Mouse (Mus musculus): ENCODE data around the gene Itga1. TPM values are rescaled to one million over a fixed set of nuclear protein-coding genes. Genes with fewer than 3 reads are reported as not detected.

The Itga1 gene
- polyA plus RNA-seq, 1 experiment from 2014 or later: 36.9 TPM

- no peak for ATAC-seq (ENCODE audit: low read depth)
- Histone ChIP-seq H3K9ac (ENCODE audit: low read length) (no peak overlapping the region), H3K4me3 (ENCODE audit: low read length) (no peak overlapping the region), H3K36me3 (ENCODE audit: control insufficient read depth, insufficient read depth, low read length) (no peaks in the 10 kb centered on the region), H3K27ac (ENCODE audit: low read length) (no peak overlapping the region), H3K4me1 (replicated peaks; ENCODE audit: control insufficient read depth, insufficient read depth, low read length) (no peaks in the 10 kb centered on the region), H3K27me3 (ENCODE audit: control insufficient read depth, insufficient read depth, low read depth, low read length) (no peaks in the 10 kb centered on the region), H3K4me2 (ENCODE audit: low read depth, low read length) (no peak overlapping the region), H3K9me3 (ENCODE audit: control insufficient read depth, low read length) (no peaks in the 10 kb centered on the region)
- 91% methylated on average over 4 of the region's 4 CpGs for WGBS
Observed at GRCm38 (mm10) chr13:115020727-115021126, 81.0 kb downstream of the Itga1 start.

GRCm38 (mm10) chr13:115017545-115017944 lies 84.2 kb downstream of the Itga1 start:
- Histone ChIP-seq H3K36me3 (ENCODE audit: control insufficient read depth, insufficient read depth, low read length) (no peaks in the 10 kb centered on the region), H3K4me2 (ENCODE audit: low read depth, low read length) (no peak overlapping the region), H3K4me3 (ENCODE audit: low read length) (no peak overlapping the region), H3K27me3 (ENCODE audit: control insufficient read depth, insufficient read depth, low read depth, low read length) (no peaks in the 10 kb centered on the region), H3K4me1 (replicated peaks; ENCODE audit: control insufficient read depth, insufficient read depth, low read length) (no peaks in the 10 kb centered on the region), H3K9me3 (ENCODE audit: control insufficient read depth, low read length) (no peaks in the 10 kb centered on the region), H3K9ac (ENCODE audit: low read length) (no peak overlapping the region), H3K27ac (ENCODE audit: low read length) (no peak overlapping the region)
- ATAC-seq (ENCODE audit: low read depth): no peak
- 85% methylated on average over 9 of the region's 9 CpGs for WGBS

GRCm38 (mm10) chr13:115011547-115011946 lies 90.2 kb downstream of the Itga1 start:
- ATAC-seq (ENCODE audit: low read depth): no peak
- Histone ChIP-seq H3K9me3 (ENCODE audit: control insufficient read depth, low read length) (no peaks in the 10 kb centered on the region), H3K27me3 (ENCODE audit: control insufficient read depth, insufficient read depth, low read depth, low read length) (no peaks in the 10 kb centered on the region), H3K36me3 (ENCODE audit: control insufficient read depth, insufficient read depth, low read length) (0 out of 2 replicates have a peak, but pooled peaks cover 3% of the 10 kb centered on the region), H3K4me3 (ENCODE audit: low read length) (no peak overlapping the region), H3K9ac (ENCODE audit: low read length) (no peak overlapping the region), H3K27ac (ENCODE audit: low read length) (no peak overlapping the region), H3K4me2 (ENCODE audit: low read depth, low read length) (no peak overlapping the region), H3K4me1 (replicated peaks; ENCODE audit: control insufficient read depth, insufficient read depth, low read length) (no peaks in the 10 kb centered on the region)
- 46% methylated on average over 6 of the region's 6 CpGs for WGBS

GRCm38 (mm10) chr13:115006213-115006835 lies 95.4 kb downstream of the Itga1 start:
- H3K27ac ChIP-seq (ENCODE audit: low read length): peak overlapping the region; percentile 32; the same call in 1 of the 2 replicates
- H3K4me1 ChIP-seq (replicated peaks; ENCODE audit: control insufficient read depth, insufficient read depth, low read length): no peaks in the 10 kb centered on the region; the same call in 1 of the 2 replicates
- ATAC-seq (ENCODE audit: low read depth): 0 out of 2 replicates have a peak, but pooled peaks have one; percentile 23
- 55% methylated on average over 9 of the region's 9 CpGs for WGBS
- no peak overlapping the region for H3K4me2 ChIP-seq (ENCODE audit: low read depth, low read length)
- H3K4me3 ChIP-seq (ENCODE audit: low read length): no peak overlapping the region
- H3K9ac ChIP-seq (ENCODE audit: low read length): no peak overlapping the region
- H3K27me3 ChIP-seq (ENCODE audit: control insufficient read depth, insufficient read depth, low read depth, low read length): no peaks in the 10 kb centered on the region
- H3K9me3 ChIP-seq (ENCODE audit: control insufficient read depth, low read length): no peaks in the 10 kb centered on the region
- 0 out of 2 replicates have a peak, but pooled peaks cover 3% of the 10 kb centered on the region for H3K36me3 ChIP-seq (ENCODE audit: control insufficient read depth, insufficient read depth, low read length)

GRCm38 (mm10) chr13:115005342-115005741 lies 96.4 kb downstream of the Itga1 start:
- ATAC-seq (ENCODE audit: low read depth): no peak
- H3K27ac ChIP-seq (ENCODE audit: low read length): no peak overlapping the region

GRCm38 (mm10) chr13:115003444-115004053 lies 98.2 kb downstream of the Itga1 start:
- 37% methylated on average over 7 of the region's 7 CpGs for WGBS
- H3K4me3 ChIP-seq (ENCODE audit: low read length): no peak overlapping the region
- peak; percentile 54 for ATAC-seq (ENCODE audit: low read depth)
- no peaks in the 10 kb centered on the region for H3K27me3 ChIP-seq (ENCODE audit: control insufficient read depth, insufficient read depth, low read depth, low read length)
- H3K36me3 ChIP-seq (ENCODE audit: control insufficient read depth, insufficient read depth, low read length): 0 out of 2 replicates have a peak, but pooled peaks cover 2% of the 10 kb centered on the region
- no peaks in the 10 kb centered on the region; the same call in 1 of the 2 replicates for H3K4me1 ChIP-seq (replicated peaks; ENCODE audit: control insufficient read depth, insufficient read depth, low read length)
- no peak overlapping the region for H3K9ac ChIP-seq (ENCODE audit: low read length)
- H3K4me2 ChIP-seq (ENCODE audit: low read depth, low read length): no peak overlapping the region
- H3K27ac ChIP-seq (ENCODE audit: low read length): no peak overlapping the region
- no peaks in the 10 kb centered on the region; the same call in 1 of the 2 replicates for H3K9me3 ChIP-seq (ENCODE audit: control insufficient read depth, low read length)

More at GRCm38 (mm10) chr13:115005342-115005741, 96.4 kb downstream of the Itga1 start:
- Histone ChIP-seq H3K4me3 (ENCODE audit: low read length) (no peak overlapping the region), H3K27me3 (ENCODE audit: control insufficient read depth, insufficient read depth, low read depth, low read length) (no peaks in the 10 kb centered on the region), H3K4me2 (ENCODE audit: low read depth, low read length) (no peak overlapping the region), H3K9ac (ENCODE audit: low read length) (no peak overlapping the region), H3K4me1 (replicated peaks; ENCODE audit: control insufficient read depth, insufficient read depth, low read length) (no peaks in the 10 kb centered on the region; the same call in 1 of the 2 replicates), H3K36me3 (ENCODE audit: control insufficient read depth, insufficient read depth, low read length) (0 out of 2 replicates have a peak, but pooled peaks cover 4% of the 10 kb centered on the region), H3K9me3 (ENCODE audit: control insufficient read depth, low read length) (no peaks in the 10 kb centered on the region)
- 44% methylated on average over 6 of the region's 6 CpGs for WGBS

GRCm38 (mm10) chr13:115002837-115003236 lies 98.9 kb downstream of the Itga1 start:
- 70% methylated on average over 3 of the region's 3 CpGs for WGBS
- no peak overlapping the region for H3K27ac ChIP-seq (ENCODE audit: low read length)
- no peaks in the 10 kb centered on the region; the same call in 1 of the 2 replicates for H3K9me3 ChIP-seq (ENCODE audit: control insufficient read depth, low read length)
- no peak overlapping the region for H3K9ac ChIP-seq (ENCODE audit: low read length)
- H3K27me3 ChIP-seq (ENCODE audit: control insufficient read depth, insufficient read depth, low read depth, low read length): no peaks in the 10 kb centered on the region
- H3K36me3 ChIP-seq (ENCODE audit: control insufficient read depth, insufficient read depth, low read length): 0 out of 2 replicates have a peak, but pooled peaks cover 2% of the 10 kb centered on the region
- ATAC-seq (ENCODE audit: low read depth): no peak
- no peaks in the 10 kb centered on the region; the same call in 1 of the 2 replicates for H3K4me1 ChIP-seq (replicated peaks; ENCODE audit: control insufficient read depth, insufficient read depth, low read length)
- H3K4me2 ChIP-seq (ENCODE audit: low read depth, low read length): no peak overlapping the region
- H3K4me3 ChIP-seq (ENCODE audit: low read length): no peak overlapping the region

- no peak overlapping the region for H3K4me3 ChIP-seq (ENCODE audit: low read length)
- no peaks in the 10 kb centered on the region for H3K27me3 ChIP-seq (ENCODE audit: control insufficient read depth, insufficient read depth, low read depth, low read length)
- WGBS: 83% methylated on average over 5 of the region's 5 CpGs
- H3K4me1 ChIP-seq (replicated peaks; ENCODE audit: control insufficient read depth, insufficient read depth, low read length): no peaks in the 10 kb centered on the region; the same call in 1 of the 2 replicates
- ATAC-seq (ENCODE audit: low read depth): no peak
- H3K27ac ChIP-seq (ENCODE audit: low read length): no peak overlapping the region
- no peak overlapping the region for H3K9ac ChIP-seq (ENCODE audit: low read length)
- no peaks in the 10 kb centered on the region; the same call in 1 of the 2 replicates for H3K9me3 ChIP-seq (ENCODE audit: control insufficient read depth, low read length)
- H3K36me3 ChIP-seq (ENCODE audit: control insufficient read depth, insufficient read depth, low read length): peaks cover 2% of the 10 kb centered on the region; the same call in 1 of the 2 replicates
- H3K4me2 ChIP-seq (ENCODE audit: low read depth, low read length): no peak overlapping the region
Observed at GRCm38 (mm10) chr13:115002155-115002554, 99.6 kb downstream of the Itga1 start.

GRCm38 (mm10) chr13:114999582-114999981 lies 102.2 kb downstream of the Itga1 start:
- Histone ChIP-seq H3K9ac (ENCODE audit: low read length) (no peak overlapping the region), H3K4me1 (replicated peaks; ENCODE audit: control insufficient read depth, insufficient read depth, low read length) (no peaks in the 10 kb centered on the region; the same call in 1 of the 2 replicates), H3K4me3 (ENCODE audit: low read length) (no peak overlapping the region), H3K4me2 (ENCODE audit: low read depth, low read length) (no peak overlapping the region), H3K9me3 (ENCODE audit: control insufficient read depth, low read length) (no peaks in the 10 kb centered on the region; the same call in 1 of the 2 replicates), H3K27me3 (ENCODE audit: control insufficient read depth, insufficient read depth, low read depth, low read length) (no peaks in the 10 kb centered on the region), H3K36me3 (ENCODE audit: control insufficient read depth, insufficient read depth, low read length) (peaks cover 2% of the 10 kb centered on the region; the same call in 1 of the 2 replicates), H3K27ac (ENCODE audit: low read length) (no peak overlapping the region)
- ATAC-seq (ENCODE audit: low read depth): no peak
- 84% methylated on average over 4 of the region's 4 CpGs for WGBS
